Mouse (Mus musculus): ENCODE measurements at regions not wholly inside any gene's neighbourhood (a gene's known extent, or its start where the extent isn't known, plus 50 kb on each side); places are given as distances from the start of the nearest gene placed in this dataset.

GRCm38 (mm10) chr5:4499036-4499435 lies 258.8 kb downstream of the Fzd1 start:
- DNase-seq (ENCODE audit: low spot score in 2 of 2), result no peak

GRCm38 (mm10) chr5:4498425-4498824 lies 259.4 kb downstream of the Fzd1 start:
- DNase-seq (ENCODE audit: low spot score in 2 of 2), result no peak

- DNase-seq (ENCODE audit: low spot score in 2 of 2), result no peak
These were observed 261.0 kb downstream of the Fzd1 start for GRCm38 (mm10) chr5:4496907-4497200.

GRCm38 (mm10) chr5:4496132-4496906 lies 261.5 kb downstream of the Fzd1 start:
- DNase-seq (ENCODE audit: low spot score in 2 of 2), result peak; percentile 35 to 41

- no peak for DNase-seq (ENCODE audit: low spot score in 2 of 2)
These were observed 262.4 kb downstream of the Fzd1 start for GRCm38 (mm10) chr5:4495482-4495881.

GRCm38 (mm10) chr5:4486391-4487132 lies 271.3 kb downstream of the Fzd1 start:
- DNase-seq (ENCODE audit: low spot score in 2 of 2), result no peak

GRCm38 (mm10) chr5:4485542-4486390 lies 272.1 kb downstream of the Fzd1 start:
- peak in 1 of 2 experiments; percentile 19 for DNase-seq (ENCODE audit: low spot score in 2 of 2)

GRCm38 (mm10) chr5:4484780-4485179 lies 273.1 kb downstream of the Fzd1 start:
- peak in 1 of 2 experiments; percentile 8 for DNase-seq (ENCODE audit: low spot score in 2 of 2)

- no peak for DNase-seq (ENCODE audit: low spot score in 2 of 2)
These were observed 273.7 kb downstream of the Fzd1 start for GRCm38 (mm10) chr5:4484151-4484550.

GRCm38 (mm10) chr5:4474255-4474654 lies 282.1 kb downstream of the Mterf1b start:
- no peak for DNase-seq (ENCODE audit: low spot score in 2 of 2)
